Mouse (Mus musculus) midbrain, embryonic 12.5 days (tissue): Measurements from ENCODE around the gene Rdh5. TPM values are rescaled to one million over a fixed set of nuclear protein-coding genes. Genes with fewer than 3 reads are reported as not detected.

Experiments
- ATAC-seq: fragments of 200-750 bp; cut with Nextera tagmentation; 2 replicates; pipeline ENCODE4 v1.8.0; 2017; ENCODE audit warnings: low read depth, moderate TSS enrichment, moderate library complexity; ENCODE audit not compliant: low FRiP score
- H3K27ac ChIP-seq: fragments of 300-500 bp; sonication (generic); replicated peaks from 2 replicates; pipeline ENCODE4 v1.5.1; 2016; ENCODE audit warnings: mild to moderate bottlenecking
- H3K27me3 ChIP-seq: fragments of 300-500 bp; sonication (generic); 2 replicates; pipeline ENCODE4 v1.6.1; 2016; ENCODE audit warnings: mild to moderate bottlenecking
- H3K36me3 ChIP-seq: fragments of 300-500 bp; sonication (generic); 2 replicates; pipeline ENCODE4 v1.6.1; 2016
- H3K4me1 ChIP-seq: fragments of 300-500 bp; sonication (generic); 2 replicates; pipeline ENCODE4 v1.6.1; 2016
- H3K4me2 ChIP-seq: fragments of 300-500 bp; sonication (generic); replicated peaks from 2 replicates; pipeline ENCODE4 v1.6.1; 2016; ENCODE audit warnings: mild to moderate bottlenecking, moderate library complexity
- H3K4me3 ChIP-seq: fragments of 300-500 bp; sonication (generic); 2 replicates; pipeline ENCODE4 v1.5.1; 2016; ENCODE audit warnings: mild to moderate bottlenecking
- H3K9ac ChIP-seq: fragments of 300-500 bp; sonication (generic); replicated peaks from 2 replicates; pipeline ENCODE4 v1.6.1; 2016; ENCODE audit warnings: mild to moderate bottlenecking, moderate library complexity
- H3K9me3 ChIP-seq: fragments of 300-500 bp; sonication (generic); 2 replicates; pipeline ENCODE4 v1.6.1; 2016; ENCODE audit warnings: mild to moderate bottlenecking
- WGBS: fragments of 180-500 bp; shearing (Covaris S2); methylation state at CpG from one replicate; pipeline ENCODE4 v1.1.7; 2016; 5-methylcytosine and 5-hydroxymethylcytosine counted together
- polyA plus RNA-seq: library from polyadenylated mRNA; unstranded; fragments of >200 nt; fragmentation: Nextera tagmentation; extraction: Ambion mirVana; gene quantifications from 2 replicates; pipeline ENCODE4 v1.2.1, GENCODE M21; 2016

Gene Rdh5
- polyA plus RNA-seq, 1 experiment from 2014 or later: 16.2 TPM

DNA sequence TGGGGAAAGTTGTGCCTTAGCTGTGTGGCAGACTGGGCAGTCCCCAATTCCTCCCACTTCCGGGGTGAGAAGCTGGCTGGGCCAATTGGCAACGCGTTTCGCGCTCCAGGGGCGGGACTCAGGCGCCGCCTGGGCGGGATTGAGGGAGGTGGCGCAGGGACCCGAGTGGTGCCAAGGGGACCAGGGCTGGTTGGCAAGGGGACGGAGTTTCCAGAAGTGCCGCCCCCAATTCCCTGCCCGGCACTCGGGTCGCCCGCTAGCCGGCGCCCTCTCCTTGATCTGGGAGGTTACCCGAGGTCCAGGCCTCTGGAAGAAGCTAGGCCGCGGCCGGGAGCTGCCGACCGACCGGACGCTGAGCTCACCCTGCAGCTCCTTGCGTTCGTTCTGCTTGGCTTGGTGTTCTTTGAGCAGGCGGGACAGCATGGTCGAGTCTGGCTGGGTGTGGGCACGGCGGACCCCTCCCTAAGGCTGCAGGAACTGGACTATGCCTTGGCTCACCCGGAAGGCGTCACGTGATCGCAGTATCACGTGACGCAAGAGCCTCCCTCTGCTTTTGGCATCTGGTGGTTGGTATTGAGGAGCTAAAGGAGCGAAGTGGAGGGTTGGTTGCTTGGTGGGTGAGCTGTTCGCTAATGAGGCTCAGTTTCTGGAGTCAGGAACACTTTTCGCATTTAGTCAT lies 464 bp upstream of the Rdh5 start:
- peak overlapping the region; percentile 67 for H3K4me3 ChIP-seq
- peak overlapping the region; percentile 89 for H3K27ac ChIP-seq

DNA sequence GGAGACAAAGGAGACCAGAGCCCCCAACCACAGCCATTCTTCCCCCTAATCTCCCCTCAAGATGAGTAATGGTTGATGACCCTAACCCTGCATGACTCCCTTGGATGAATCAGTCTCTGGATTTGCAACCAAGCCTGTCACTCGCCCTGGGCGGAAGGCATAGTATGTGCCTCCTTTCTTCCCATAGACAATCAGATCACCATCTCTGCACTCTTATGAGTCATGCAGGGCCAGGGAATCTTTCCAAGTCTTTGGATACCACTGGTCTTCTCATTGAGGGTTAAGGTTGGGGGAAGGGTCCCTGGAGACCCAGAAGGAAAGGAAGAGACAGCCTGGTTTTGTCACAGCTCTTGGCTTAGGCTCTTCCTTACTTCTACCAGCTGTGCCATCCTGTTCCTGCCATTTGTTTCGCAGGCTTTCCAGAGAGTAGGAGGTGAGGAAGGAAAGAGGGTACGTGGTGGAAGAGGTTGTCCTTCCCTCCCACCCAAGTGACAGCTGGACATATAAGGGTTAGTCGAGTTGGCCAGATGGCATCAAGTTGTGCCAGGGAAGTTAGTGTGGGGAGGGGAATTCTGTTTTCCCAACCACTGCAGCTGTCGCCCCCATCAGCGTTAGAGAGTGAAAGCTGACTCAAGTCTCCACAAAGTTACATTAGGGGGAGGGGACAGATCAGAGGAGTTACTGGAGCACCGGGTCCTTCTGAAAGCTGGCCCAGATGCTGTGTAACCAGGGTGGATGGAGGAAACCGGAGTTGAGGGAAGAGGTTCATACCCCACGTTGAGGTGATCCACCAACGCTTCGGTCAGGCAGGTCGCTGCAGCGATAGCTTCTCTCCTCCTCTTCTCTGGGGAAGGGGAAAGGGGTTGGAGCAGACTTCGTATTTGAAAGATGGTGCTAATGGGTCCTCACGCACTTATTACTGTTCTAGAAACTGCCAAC lies 536 bp downstream of the Rdh5 start:
- peak overlapping the region; percentile 66 for H3K4me2 ChIP-seq
- no peaks in the 10 kb centered on the region; the same call in 1 of the 2 replicates for H3K27me3 ChIP-seq
- WGBS: 72% methylated on average over 16 of the region's 16 CpGs
- H3K4me3 ChIP-seq: peak overlapping the region; percentile 67
- H3K36me3 ChIP-seq: peaks cover 11% of the 10 kb centered on the region; the same call in 1 of the 2 replicates
- peaks cover 33% of the 10 kb centered on the region for H3K4me1 ChIP-seq
- H3K9ac ChIP-seq: peak overlapping the region; percentile 81
- no peak overlapping the region for H3K27ac ChIP-seq
- H3K9me3 ChIP-seq: no peaks in the 10 kb centered on the region
- no peak for ATAC-seq

More for the DNA sequence above, 464 bp upstream of the Rdh5 start:
- under 1% methylated on average over 42 of the region's 42 CpGs for WGBS
- H3K27me3 ChIP-seq: peaks cover 7% of the 10 kb centered on the region
- peak overlapping the region; percentile 81 for H3K9ac ChIP-seq
- 0 out of 2 replicates have a peak, but pooled peaks cover under 1% of the 10 kb centered on the region for H3K36me3 ChIP-seq
- peak overlapping the region; percentile 66 for H3K4me2 ChIP-seq
- H3K4me1 ChIP-seq: peaks cover 33% of the 10 kb centered on the region
- peak; percentile 96 for ATAC-seq
- H3K9me3 ChIP-seq: no peaks in the 10 kb centered on the region

DNA sequence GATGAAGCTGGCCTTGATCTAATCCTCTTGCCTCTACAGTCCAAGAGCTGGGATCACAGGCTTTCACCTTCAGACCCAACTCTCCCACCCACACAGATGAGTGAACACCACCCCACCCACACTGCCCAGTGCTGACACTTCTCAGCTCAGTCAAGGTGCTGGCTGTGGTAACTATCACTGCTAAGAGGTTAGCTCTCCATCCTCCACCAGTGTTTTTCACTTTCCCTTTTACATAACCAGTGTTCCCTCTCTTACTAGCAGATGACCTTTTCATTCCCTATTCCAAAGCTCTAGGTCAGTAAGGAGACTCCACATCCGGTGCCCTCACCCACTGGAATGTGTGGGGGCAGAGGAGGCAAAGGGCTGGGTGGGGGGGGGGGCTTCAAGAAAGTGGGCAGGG lies 1.4 kb downstream of the Rdh5 start:
- no peak overlapping the region for H3K4me3 ChIP-seq
- H3K4me2 ChIP-seq: no peak overlapping the region
- H3K27me3 ChIP-seq: no peaks in the 10 kb centered on the region
- 76% methylated on average over 1 of the region's 1 CpGs for WGBS
- H3K36me3 ChIP-seq: peaks cover 11% of the 10 kb centered on the region; the same call in 1 of the 2 replicates
- H3K4me1 ChIP-seq: peaks cover 33% of the 10 kb centered on the region
- H3K9ac ChIP-seq: no peak overlapping the region
- ATAC-seq: no peak
- no peaks in the 10 kb centered on the region for H3K9me3 ChIP-seq
- no peak overlapping the region for H3K27ac ChIP-seq

DNA sequence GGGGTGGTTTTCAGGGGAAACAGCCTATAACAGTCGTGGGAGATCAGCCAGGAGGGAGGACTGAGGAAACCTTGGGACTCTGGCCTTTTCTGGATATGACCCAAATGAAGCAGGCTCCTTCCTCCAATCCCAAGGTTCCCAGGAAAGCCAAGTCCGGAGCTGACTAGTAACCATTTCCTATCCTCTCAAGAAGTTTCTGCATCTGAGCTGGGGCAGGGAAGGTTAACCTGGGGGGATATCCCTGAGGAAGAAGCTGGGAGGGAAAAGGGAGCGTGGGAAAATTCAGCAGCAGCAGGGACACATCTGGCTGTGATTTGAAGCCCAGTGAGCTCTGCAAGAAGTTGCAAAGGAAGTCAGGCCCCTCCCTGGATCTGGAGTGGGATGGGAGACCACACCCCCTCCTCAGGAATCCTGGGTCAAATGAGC lies 1.9 kb downstream of the Rdh5 start:
- H3K27ac ChIP-seq: no peak overlapping the region
- no peak overlapping the region for H3K9ac ChIP-seq
- 72% methylated on average over 3 of the region's 3 CpGs for WGBS
- H3K27me3 ChIP-seq: no peaks in the 10 kb centered on the region
- peaks cover 11% of the 10 kb centered on the region; the same call in 1 of the 2 replicates for H3K36me3 ChIP-seq
- no peak overlapping the region for H3K4me2 ChIP-seq
- no peak overlapping the region for H3K4me3 ChIP-seq
- no peaks in the 10 kb centered on the region for H3K9me3 ChIP-seq
- ATAC-seq: no peak
- H3K4me1 ChIP-seq: peaks cover 33% of the 10 kb centered on the region

DNA sequence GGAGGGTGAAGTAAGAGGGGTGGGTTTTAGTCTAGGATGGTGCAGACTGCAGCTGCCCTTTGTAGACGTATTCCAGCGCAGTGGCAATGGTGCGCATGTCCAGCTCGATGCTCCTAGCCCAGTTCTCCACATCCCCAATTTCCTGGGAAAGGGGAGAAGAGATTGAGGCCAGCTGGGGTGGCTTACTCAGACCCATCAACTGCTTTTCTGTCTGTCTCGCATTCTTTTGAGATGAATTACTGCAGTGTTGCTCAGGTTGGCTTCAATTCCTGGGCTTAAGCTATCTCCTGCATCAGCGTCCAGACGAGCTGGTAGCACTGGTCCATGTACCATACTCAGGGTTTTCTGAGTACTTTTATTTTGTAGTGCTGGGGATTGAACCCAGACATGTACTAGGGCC lies 2.7 kb downstream of the Rdh5 start:
- peak overlapping the region; percentile 25; the same call in 1 of the 2 replicates for H3K27ac ChIP-seq
- H3K9ac ChIP-seq: no peak overlapping the region
- no peaks in the 10 kb centered on the region for H3K27me3 ChIP-seq
- peaks cover 33% of the 10 kb centered on the region for H3K4me1 ChIP-seq
- H3K4me3 ChIP-seq: no peak overlapping the region
- 85% methylated on average over 7 of the region's 7 CpGs for WGBS
- peaks cover 11% of the 10 kb centered on the region; the same call in 1 of the 2 replicates for H3K36me3 ChIP-seq
- ATAC-seq: no peak
- no peaks in the 10 kb centered on the region for H3K9me3 ChIP-seq
- H3K4me2 ChIP-seq: no peak overlapping the region

DNA sequence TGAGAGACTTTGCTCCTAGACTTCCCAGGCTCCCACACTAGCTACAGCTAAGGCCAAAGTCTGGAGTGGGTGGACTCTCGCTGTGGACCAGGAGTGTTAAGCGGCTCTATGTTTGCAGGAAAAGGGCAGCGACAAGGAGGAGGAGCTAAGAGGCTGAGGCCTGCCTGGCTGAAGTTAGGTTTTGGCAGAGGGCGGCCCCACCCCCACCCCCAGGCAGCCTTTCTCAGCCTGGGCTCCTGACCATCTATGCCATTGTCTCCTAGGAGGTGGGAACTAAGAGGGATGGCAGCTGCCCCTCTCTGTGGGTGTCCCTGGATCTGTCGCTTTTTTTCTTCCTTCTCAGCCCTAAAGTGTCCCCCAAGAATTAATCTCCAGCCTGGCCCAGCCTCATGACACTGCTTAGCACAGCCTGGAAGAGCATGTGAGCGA lies 3.5 kb downstream of the Rdh5 start:
- no peaks in the 10 kb centered on the region for H3K9me3 ChIP-seq
- H3K4me2 ChIP-seq: no peak overlapping the region
- no peaks in the 10 kb centered on the region for H3K27me3 ChIP-seq
- peak overlapping the region; percentile 25 for H3K27ac ChIP-seq
- no peak overlapping the region for H3K4me3 ChIP-seq
- WGBS: 11% methylated on average over 6 of the region's 6 CpGs
- no peak for ATAC-seq
- H3K4me1 ChIP-seq: peaks cover 32% of the 10 kb centered on the region
- peak overlapping the region; percentile 39 for H3K9ac ChIP-seq
- peaks cover 11% of the 10 kb centered on the region; the same call in 1 of the 2 replicates for H3K36me3 ChIP-seq

DNA sequence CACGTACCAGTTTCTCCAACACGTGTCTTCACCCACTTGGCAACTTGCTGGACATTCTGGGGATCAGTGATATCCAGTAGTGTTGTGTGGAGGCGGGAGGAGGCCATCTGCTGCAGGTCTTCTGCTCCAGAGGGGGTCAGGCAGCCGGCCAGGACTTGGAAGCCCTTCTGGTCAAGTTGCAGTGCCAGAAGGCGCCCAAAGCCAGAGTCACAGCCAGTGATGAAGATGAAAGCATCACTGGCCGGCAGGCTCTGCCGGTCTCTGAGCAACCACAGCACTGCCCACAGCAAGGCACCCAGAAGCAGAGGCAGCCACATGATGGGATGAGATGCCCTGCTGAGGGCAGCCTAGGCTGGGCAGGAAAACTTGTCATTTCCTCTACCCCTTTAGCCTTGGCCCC lies 4.4 kb downstream of the Rdh5 start:
- H3K27ac ChIP-seq: no peak overlapping the region
- no peak overlapping the region for H3K4me3 ChIP-seq
- 0 out of 2 replicates have a peak overlapping the region, but pooled peaks have one; percentile 2 for H3K9ac ChIP-seq
- H3K4me1 ChIP-seq: peaks cover 24% of the 10 kb centered on the region
- no peak for ATAC-seq
- H3K9me3 ChIP-seq: no peaks in the 10 kb centered on the region
- H3K27me3 ChIP-seq: no peaks in the 10 kb centered on the region
- H3K36me3 ChIP-seq: peaks cover 11% of the 10 kb centered on the region; the same call in 1 of the 2 replicates
- H3K4me2 ChIP-seq: no peak overlapping the region
- 79% methylated on average over 7 of the region's 7 CpGs for WGBS

DNA sequence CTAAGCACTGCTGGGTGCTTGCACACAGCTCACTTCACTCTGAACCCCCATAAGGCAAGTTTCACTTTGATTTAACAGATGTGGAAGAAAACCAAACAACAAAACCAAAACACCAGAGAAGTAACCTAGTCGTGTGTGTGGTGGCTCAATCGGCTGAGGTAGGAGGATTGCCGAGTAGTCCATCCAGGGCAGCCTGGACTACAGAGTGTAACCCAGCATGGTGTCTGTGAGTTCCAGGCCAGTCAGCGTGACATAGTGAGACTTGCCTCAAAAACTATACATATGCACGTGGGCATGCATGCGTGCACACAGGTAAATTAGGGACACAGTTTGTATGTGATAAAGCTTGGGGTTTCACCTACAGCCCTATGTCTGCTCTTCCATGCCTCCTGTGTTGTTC lies 5.3 kb downstream of the Rdh5 start:
- no peaks in the 10 kb centered on the region for H3K9me3 ChIP-seq
- peaks cover 11% of the 10 kb centered on the region; the same call in 1 of the 2 replicates for H3K36me3 ChIP-seq
- H3K4me2 ChIP-seq: no peak overlapping the region
- WGBS: 93% methylated on average over 6 of the region's 6 CpGs
- no peak overlapping the region for H3K9ac ChIP-seq
- H3K4me1 ChIP-seq: peaks cover 19% of the 10 kb centered on the region
- 0 out of 2 replicates have a peak, but pooled peaks cover under 1% of the 10 kb centered on the region for H3K27me3 ChIP-seq
- no peak overlapping the region for H3K27ac ChIP-seq
- H3K4me3 ChIP-seq: no peak overlapping the region
- ATAC-seq: no peak

DNA sequence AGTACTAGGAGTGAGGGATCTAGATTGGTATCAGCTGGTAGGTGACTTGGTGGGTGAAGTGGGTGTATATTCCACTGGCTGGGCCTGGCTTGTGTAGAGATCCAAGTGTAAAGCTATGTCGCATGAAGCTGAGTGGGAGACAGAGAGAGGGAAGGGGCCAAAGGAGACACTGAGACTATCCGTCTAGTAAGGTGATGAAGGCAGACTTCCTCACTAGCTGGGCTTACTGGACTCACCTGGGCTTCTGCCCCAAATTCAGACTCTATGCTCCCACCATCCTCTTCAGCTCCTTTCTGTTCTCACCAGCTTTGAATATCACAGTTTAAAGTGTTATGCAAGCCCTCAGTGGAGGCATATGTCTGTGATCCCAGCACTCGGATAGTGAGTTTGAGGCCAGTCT lies 6.0 kb downstream of the Rdh5 start:
- Histone ChIP-seq H3K36me3 (peaks cover 11% of the 10 kb centered on the region; the same call in 1 of the 2 replicates), H3K9ac (no peak overlapping the region)
- 99% methylated on average over 3 of the region's 3 CpGs for WGBS

DNA sequence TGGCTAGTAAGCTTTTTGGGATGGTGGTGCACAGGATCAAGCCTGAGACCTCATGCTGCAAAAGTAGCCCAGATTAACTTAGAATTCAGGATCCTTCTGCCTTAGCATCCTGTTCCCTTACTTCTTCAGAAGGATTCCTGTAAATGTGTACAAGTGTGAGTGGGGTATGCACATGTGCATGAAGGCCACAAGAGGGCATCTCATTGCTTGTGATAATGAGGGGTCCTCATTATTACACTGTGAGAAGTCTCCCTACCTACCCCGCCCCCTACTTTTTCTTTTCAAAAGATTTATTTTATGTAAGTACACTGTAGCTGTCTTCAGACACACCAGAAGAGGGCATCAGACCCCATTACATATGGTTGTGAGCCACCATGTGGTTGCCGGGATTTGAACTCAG lies 7.1 kb downstream of the Rdh5 start:
- no peak for ATAC-seq
- Histone ChIP-seq H3K27me3 (0 out of 2 replicates have a peak, but pooled peaks cover 3% of the 10 kb centered on the region), H3K9me3 (no peaks in the 10 kb centered on the region), H3K9ac (no peak overlapping the region), H3K4me2 (no peak overlapping the region), H3K27ac (no peak overlapping the region), H3K4me1 (peaks cover 12% of the 10 kb centered on the region; the same call in 1 of the 2 replicates), H3K36me3 (peaks cover 11% of the 10 kb centered on the region; the same call in 1 of the 2 replicates), H3K4me3 (no peak overlapping the region)
- 95% methylated on average over 2 of the region's 2 CpGs for WGBS

More for the DNA sequence above, 6.0 kb downstream of the Rdh5 start:
- ATAC-seq: no peak
- Histone ChIP-seq H3K4me2 (no peak overlapping the region), H3K4me3 (no peak overlapping the region), H3K9me3 (no peaks in the 10 kb centered on the region), H3K27me3 (0 out of 2 replicates have a peak, but pooled peaks cover 3% of the 10 kb centered on the region), H3K4me1 (peaks cover 12% of the 10 kb centered on the region; the same call in 1 of the 2 replicates), H3K27ac (no peak overlapping the region)

DNA sequence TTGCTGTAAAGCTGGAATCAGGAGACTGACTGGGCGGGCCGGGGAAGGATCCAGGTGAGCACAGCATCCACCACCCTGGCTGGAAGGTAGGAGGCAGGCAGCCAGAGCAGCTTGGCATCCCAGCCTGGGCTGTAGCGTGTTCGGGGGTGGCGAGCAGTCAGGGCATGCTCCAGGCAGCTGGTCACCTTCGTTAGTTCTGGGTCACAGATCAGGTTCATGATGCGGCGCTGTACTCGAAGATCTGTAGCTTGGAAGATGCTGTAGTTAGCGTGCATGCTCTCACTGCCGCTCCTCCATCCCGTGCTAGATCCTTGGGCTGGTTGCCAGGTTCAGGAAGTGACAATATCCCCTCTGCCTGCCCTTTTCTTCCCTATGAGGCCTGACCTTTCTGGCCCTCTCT lies 9.0 kb downstream of the Rdh5 start:
- Histone ChIP-seq H3K27me3 (peaks cover 5% of the 10 kb centered on the region; the same call in 1 of the 2 replicates), H3K4me1 (peaks cover 12% of the 10 kb centered on the region; the same call in 1 of the 2 replicates), H3K4me3 (no peak overlapping the region), H3K9me3 (no peaks in the 10 kb centered on the region), H3K36me3 (peaks cover 11% of the 10 kb centered on the region; the same call in 1 of the 2 replicates), H3K27ac (no peak overlapping the region), H3K9ac (no peak overlapping the region), H3K4me2 (no peak overlapping the region)
- no peak for ATAC-seq
- 79% methylated on average over 12 of the region's 12 CpGs for WGBS
